Mouse (Mus musculus): ENCODE results near the gene Ddx23.

DNA sequence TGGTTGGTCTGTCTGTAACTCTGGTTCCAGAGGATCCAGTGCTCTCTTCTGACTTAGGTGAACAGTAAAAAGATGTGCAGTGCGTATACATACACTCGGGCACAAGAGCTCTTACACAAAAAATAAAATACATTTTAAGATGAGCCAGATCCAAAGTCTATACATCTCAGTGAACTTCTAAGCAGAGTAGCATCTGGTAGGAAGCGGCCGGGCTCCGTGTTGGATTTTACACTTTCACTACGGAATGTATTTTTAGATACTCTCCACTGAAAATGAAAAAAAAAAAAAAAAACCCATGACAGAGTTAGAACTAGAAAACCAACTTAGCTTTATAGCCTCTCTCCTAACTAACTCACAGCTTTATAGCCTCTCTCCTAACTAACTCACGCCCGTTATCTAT, 18.0 kb upstream of the Ddx23 start:
- no peak for TF ChIP-seq GATA1 (IDR thresholded peaks at IDR 0.05; ENCODE audit: borderline replicate concordance, low read length)
- TF ChIP-seq FLI1 (IDR thresholded peaks at IDR 0.05; ENCODE audit: low read length): no peak

Data from megakaryocyte, embryonic 14.5 days (primary cell).